In the genomic region with DNA sequence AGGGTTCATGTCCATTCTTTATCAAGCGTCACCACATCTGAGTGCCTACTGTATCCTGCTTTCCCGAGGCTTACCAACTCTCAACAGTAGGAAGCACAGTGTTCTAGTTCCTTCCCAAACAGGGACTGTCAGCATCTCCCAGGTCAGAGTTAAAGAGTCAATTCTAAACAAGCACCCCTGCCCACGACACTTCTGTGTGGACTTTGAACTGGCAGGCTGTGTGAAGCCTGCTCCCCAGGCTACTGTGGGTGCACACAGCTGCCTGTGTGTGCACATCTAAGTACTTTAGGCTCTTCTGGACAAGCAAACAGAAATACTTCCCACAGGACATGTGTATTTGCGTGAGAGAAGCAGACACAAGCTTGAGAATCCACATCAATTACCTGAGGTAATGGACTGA, we compare ENCODE assay signal across 8 mouse cellular contexts. TPM values are rescaled to one million over a fixed set of nuclear protein-coding genes. Genes with fewer than 3 reads are reported as not detected.
DNase-seq lines count a peak whose midpoint lies in the region; ATAC-seq and TF ChIP-seq lines count a peak whose summit lies in the region.

No protein-coding gene starts in this region.

- WGBS in heart, adult 2 months, result 22% methylated on average over 4 of the region's 4 CpGs
- WGBS in midbrain, embryonic 12.5 days, result 83% methylated on average over 4 of the region's 4 CpGs
- WGBS in midbrain, embryonic 16.5 days, result 80% methylated on average over 4 of the region's 4 CpGs
- 50% methylated on average over 4 of the region's 4 CpGs for WGBS in stomach, embryonic 16.5 days

- peaks cover 7% of the 10 kb centered on the region for H3K79me2 ChIP-seq in heart, adult 2 months (replicated peaks; ENCODE audit: control insufficient read depth, insufficient read depth, low read length)

- peak overlapping the region; percentile 59 for H3K9ac ChIP-seq in heart, adult 2 months (ENCODE audit: low read depth, low read length)
- no peak overlapping the region for H3K9ac ChIP-seq in midbrain, embryonic 12.5 days (replicated peaks)
- H3K9ac ChIP-seq in midbrain, embryonic 16.5 days (ENCODE audit: low read depth, low read length), result no peak overlapping the region
- H3K9ac ChIP-seq in stomach, embryonic 16.5 days (ENCODE audit: low read length), result peak overlapping the region; percentile 33; the same call in 1 of the 2 replicates

- no peak overlapping the region for H3K4me2 ChIP-seq in midbrain, embryonic 12.5 days (replicated peaks)
- no peak overlapping the region for H3K4me2 ChIP-seq in midbrain, embryonic 16.5 days (ENCODE audit: low read length)
- H3K4me2 ChIP-seq in stomach, embryonic 16.5 days (ENCODE audit: low read depth, low read length), result no peak overlapping the region

- H3K4me3 ChIP-seq in heart, adult 2 months, result no peak overlapping the region
- no peak overlapping the region for H3K4me3 ChIP-seq in midbrain, embryonic 12.5 days
- no peak overlapping the region for H3K4me3 ChIP-seq in midbrain, embryonic 16.5 days (ENCODE audit: low read depth, low read length)
- no peak overlapping the region for H3K4me3 ChIP-seq in stomach, embryonic 16.5 days (replicated peaks; ENCODE audit: low read length)

- H3K36me3 ChIP-seq in heart, adult 2 months (ENCODE audit: control insufficient read depth, insufficient read depth, low read length), result peaks cover 55% of the 10 kb centered on the region
- H3K36me3 ChIP-seq in midbrain, embryonic 12.5 days, result 0 out of 2 replicates have a peak, but pooled peaks cover 3% of the 10 kb centered on the region
- 0 out of 2 replicates have a peak, but pooled peaks cover 4% of the 10 kb centered on the region for H3K36me3 ChIP-seq in midbrain, embryonic 16.5 days (ENCODE audit: control insufficient read depth, insufficient read depth, low read length)
- no peaks in the 10 kb centered on the region for H3K36me3 ChIP-seq in stomach, embryonic 16.5 days (ENCODE audit: control insufficient read depth, insufficient read depth, low read length)

- no peak for ATAC-seq in midbrain, embryonic 12.5 days (ENCODE audit: low FRiP score, low read depth)
- no peak for ATAC-seq in midbrain, embryonic 16.5 days
- no peak for ATAC-seq in stomach, embryonic 16.5 days (ENCODE audit: insufficient read depth, low FRiP score)

- intact Hi-C loops in heart, adult 2 months (cut with DNase I), result loop anchor here (2.0 kb wide), 1 partner anchor 25 kb away; no protein-coding TSS in a partner anchor

- DNase-seq in heart, adult 2 months, result no peak
- DNase-seq in heart, adult 11 months, result no peak
- peak; percentile 58 to 74 for DNase-seq in kidney, postnatal 36 days
- no peak for DNase-seq in left cerebral cortex, adult 11 months (ENCODE audit: low spot score)
- DNase-seq in gastrocnemius, postnatal 25 days, result no peak

- no peak for TF ChIP-seq CTCF in heart, adult 2 months (IDR thresholded peaks at IDR 0.05)

- peaks cover 58% of the 10 kb centered on the region for H3K4me1 ChIP-seq in heart, adult 2 months (ENCODE audit: control insufficient read depth, insufficient read depth, low read length)
- peaks cover 38% of the 10 kb centered on the region for H3K4me1 ChIP-seq in midbrain, embryonic 12.5 days
- H3K4me1 ChIP-seq in midbrain, embryonic 16.5 days (ENCODE audit: control insufficient read depth, insufficient read depth, low read length), result peaks cover 2% of the 10 kb centered on the region; the same call in 1 of the 2 replicates
- peaks cover 73% of the 10 kb centered on the region for H3K4me1 ChIP-seq in stomach, embryonic 16.5 days (ENCODE audit: control insufficient read depth, insufficient read depth, low read length)

- no peaks in the 10 kb centered on the region for H3K9me3 ChIP-seq in midbrain, embryonic 12.5 days
- no peaks in the 10 kb centered on the region for H3K9me3 ChIP-seq in midbrain, embryonic 16.5 days (replicated peaks; ENCODE audit: control insufficient read depth, low read length, poor library complexity, severe bottlenecking)
- H3K9me3 ChIP-seq in stomach, embryonic 16.5 days (replicated peaks; ENCODE audit: control insufficient read depth, low read length), result no peaks in the 10 kb centered on the region

- no peak for TF ChIP-seq EP300 in heart, adult 2 months (IDR thresholded peaks at IDR 0.05; ENCODE audit: insufficient read depth, low read depth, low read length)

- TF ChIP-seq POLR2A in heart, adult 2 months (IDR thresholded peaks at IDR 0.05; ENCODE audit: insufficient read depth, low read depth, low read length), result no peak

- no peaks in the 10 kb centered on the region for H3K27me3 ChIP-seq in heart, adult 2 months (ENCODE audit: control insufficient read depth, insufficient read depth, low read length)
- no peaks in the 10 kb centered on the region for H3K27me3 ChIP-seq in midbrain, embryonic 12.5 days
- no peaks in the 10 kb centered on the region for H3K27me3 ChIP-seq in midbrain, embryonic 16.5 days (ENCODE audit: control insufficient read depth, insufficient read depth, low read depth, low read length)
- no peaks in the 10 kb centered on the region for H3K27me3 ChIP-seq in stomach, embryonic 16.5 days (ENCODE audit: control insufficient read depth, insufficient read depth, low read length)

- H3K27ac ChIP-seq in heart, adult 2 months, result peak overlapping the region; percentile 82
- peak overlapping the region; percentile 46; the same call in 1 of the 2 replicates for H3K27ac ChIP-seq in midbrain, embryonic 12.5 days (replicated peaks)
- no peak overlapping the region for H3K27ac ChIP-seq in midbrain, embryonic 16.5 days (ENCODE audit: low read length)
- H3K27ac ChIP-seq in stomach, embryonic 16.5 days (ENCODE audit: low read length), result peak overlapping the region; percentile 84

RNA-seq across cellular contexts. Expression of a gene that starts 20.6 kb away (rescaled TPM):
- 10 to 100 TPM; 66.1 to 85.7 TPM for total RNA-seq in heart, adult 2 months (2021)
- polyA plus RNA-seq in heart, adult 2 months (2012; rRNA removed), result 123 and 132 TPM in 2 replicates
- polyA plus RNA-seq in midbrain, embryonic 12.5 days (2016; fragmentation: Nextera tagmentation; extraction: Ambion mirVana), result 162 and 175 TPM in 2 replicates
- 132 and 133 TPM in 2 replicates for polyA plus RNA-seq in midbrain, embryonic 16.5 days (2015; fragmentation: Nextera tagmentation; extraction: Ambion mirVana)
- 413 and 449 TPM in 2 replicates for polyA plus RNA-seq in stomach, embryonic 16.5 days (2015; fragmentation: Nextera tagmentation; extraction: Ambion mirVana)
- total RNA-seq in gastrocnemius, postnatal 25 days (2021), result 10 to 100 TPM; 36.7 to 45.8 TPM

RNA-seq across cellular contexts. Expression of a gene that starts 40.1 kb away (rescaled TPM):
- 100 to 1,000 TPM; 156 to 177 TPM for total RNA-seq in heart, adult 2 months (2021)
- polyA plus RNA-seq in heart, adult 2 months (2012; rRNA removed), result 221 and 283 TPM in 2 replicates
- polyA plus RNA-seq in midbrain, embryonic 12.5 days (2016; fragmentation: Nextera tagmentation; extraction: Ambion mirVana), result 324 and 335 TPM in 2 replicates
- polyA plus RNA-seq in midbrain, embryonic 16.5 days (2015; fragmentation: Nextera tagmentation; extraction: Ambion mirVana), result 279 TPM in 2 replicates
- polyA plus RNA-seq in stomach, embryonic 16.5 days (2015; fragmentation: Nextera tagmentation; extraction: Ambion mirVana), result 339 and 345 TPM in 2 replicates
- 100 to 1,000 TPM; 116 to 137 TPM for total RNA-seq in gastrocnemius, postnatal 25 days (2021)

RNA-seq across cellular contexts. Expression of a gene that starts 40.3 kb away (rescaled TPM):
- total RNA-seq in heart, adult 2 months (2021), result 1 to 10 TPM in 1 of 2 experiments, under 1 TPM in 1; 0.91 to 1.1 TPM
- polyA plus RNA-seq in heart, adult 2 months (2012; rRNA removed), result 2.7 and 3.4 TPM in 2 replicates
- polyA plus RNA-seq in midbrain, embryonic 12.5 days (2016; fragmentation: Nextera tagmentation; extraction: Ambion mirVana), result 5.4 and 6.2 TPM in 2 replicates
- 11.8 and 13.2 TPM in 2 replicates for polyA plus RNA-seq in midbrain, embryonic 16.5 days (2015; fragmentation: Nextera tagmentation; extraction: Ambion mirVana)
- 7.9 and 8.4 TPM in 2 replicates for polyA plus RNA-seq in stomach, embryonic 16.5 days (2015; fragmentation: Nextera tagmentation; extraction: Ambion mirVana)
- total RNA-seq in gastrocnemius, postnatal 25 days (2021), result under 1 TPM; 0.29 to 0.36 TPM

Comparison
In these comparisons a context has a peak if more than half of its experiments do, and no peak if none do; other contexts are left out.
1. DNase-seq: peak in kidney, postnatal 36 days (2 of 2); none in heart, adult 2 months (0 of 2), heart, adult 11 months (single experiment), left cerebral cortex, adult 11 months (single experiment) and gastrocnemius, postnatal 25 days (single experiment).
2. H3K9ac ChIP-seq: peak in heart, adult 2 months (single experiment) and stomach, embryonic 16.5 days (single experiment); none in midbrain, embryonic 12.5 days (single experiment) and midbrain, embryonic 16.5 days (single experiment).